Mouse (Mus musculus) cerebellum, postnatal 14 days (tissue): ENCODE measurements at regions not wholly inside any gene's neighbourhood (a gene's known extent, or its start where the extent isn't known, plus 50 kb on each side); places are given as distances from the start of the nearest gene placed in this dataset.

Experiments used
- DNase-seq, 2 experiments: peaks; one replicate each; pipeline ENCODE4 v3.0.0; 2021; ENCODE audit warnings: mixed read lengths in 2 of 2

- no peak for DNase-seq
Observed at GRCm38 (mm10) chr9:6608428-6609283, 339.0 kb upstream of the Ddi1 start.
